ENCODE assay signal across 8 mouse cellular contexts in genomic region chr15:98633822-98634470, GRCm38 (mm10). TPM values are rescaled to one million over a fixed set of nuclear protein-coding genes. Genes with fewer than 3 reads are reported as not detected.
DNase-seq lines count a peak whose midpoint lies in the region; ATAC-seq and TF ChIP-seq lines count a peak whose summit lies in the region.

No protein-coding gene starts in this region.

- no peak for TF ChIP-seq RAD21 in MEL (IDR thresholded peaks at IDR 0.05; ENCODE audit: low read depth, low read length)

- peak overlapping the region; percentile 95 for H3K4me2 ChIP-seq in kidney, embryonic 14.5 days (replicated peaks; ENCODE audit: low read depth, low read length)
- peak overlapping the region; percentile 87 for H3K4me2 ChIP-seq in forebrain, embryonic 14.5 days (ENCODE audit: low read length)

- peaks cover 7% of the 10 kb centered on the region; the same call in 1 of the 2 replicates for H3K27me3 ChIP-seq in kidney, embryonic 14.5 days (ENCODE audit: control insufficient read depth, insufficient read depth, low read length)
- peaks cover 2 to 4% of the 10 kb centered on the region in 2 experiments; a peak in 3 of 4 replicates for H3K27me3 ChIP-seq in MEL (ENCODE audit: control insufficient read depth in 1 of 2, insufficient read depth in 2 of 2, low read length in 2 of 2)
- H3K27me3 ChIP-seq in forebrain, embryonic 14.5 days (replicated peaks; ENCODE audit: control insufficient read depth, insufficient read depth, low read length) = peaks cover 14% of the 10 kb centered on the region; the same call in 1 of the 2 replicates

- peak overlapping the region; percentile 92 for H3K4me3 ChIP-seq in kidney, embryonic 14.5 days (ENCODE audit: low read length)
- H3K4me3 ChIP-seq in MEL (ENCODE audit: control insufficient read depth in 1 of 2, insufficient read depth in 1 of 2, low read depth in 2 of 2, low read length in 2 of 2) (peak overlapping the region; percentile 58 to 90), macrophage (ENCODE audit: inconsistent target) (peak overlapping the region; percentile 14; the same call in 1 of the 2 replicates)
- H3K4me3 ChIP-seq in forebrain, embryonic 14.5 days (ENCODE audit: low read depth, low read length) = peak overlapping the region; percentile 81

- no peak for TF ChIP-seq CTCF in MEL (IDR thresholded peaks at IDR 0.05 in 2 of 3, conservative IDR thresholded peaks at IDR 0.05 in 1 of 3; ENCODE audit: control insufficient read depth in 1 of 3, insufficient read depth in 1 of 3, low read depth in 2 of 3, low read length in 3 of 3, poor library complexity in 1 of 3, severe bottlenecking in 1 of 3)

- DNase-seq in kidney, adult 11 months = no peak
- no peak for DNase-seq in MEL (ENCODE audit: low read depth, low spot score)
- DNase-seq in forebrain, embryonic 14.5 days (ENCODE audit: low spot score) = peak; percentile 52
- DNase-seq in spleen, postnatal 36 days (ENCODE audit: low spot score in 2 of 2) = no peak
- DNase-seq in c-Kit-positive CD71-positive TER-119-positive erythroid progenitor cells, embryonic 14.5 days (ENCODE audit: low spot score) = no peak
- no peak for DNase-seq in urinary bladder, postnatal 10 days (ENCODE audit: low spot score)

- H3K9me3 ChIP-seq in kidney, embryonic 14.5 days (ENCODE audit: control insufficient read depth, low read length) = no peaks in the 10 kb centered on the region
- no peaks in the 10 kb centered on the region for H3K9me3 ChIP-seq in MEL (replicated peaks; ENCODE audit: insufficient read depth, low read length)
- H3K9me3 ChIP-seq in forebrain, embryonic 14.5 days (replicated peaks; ENCODE audit: control insufficient read depth, low read length) = no peaks in the 10 kb centered on the region

- no peaks in the 10 kb centered on the region; the same call in 1 of the 2 replicates for H3K79me2 ChIP-seq in MEL (ENCODE audit: control insufficient read depth, insufficient read depth, low read length, poor library complexity)
- no peaks in the 10 kb centered on the region for H3K79me2 ChIP-seq in macrophage (ENCODE audit: inconsistent target)

- no peak for ATAC-seq in kidney, embryonic 14.5 days (ENCODE audit: low FRiP score, low TSS enrichment)
- ATAC-seq in forebrain, embryonic 14.5 days = no peak; the same call in 1 of the 2 replicates

- peak overlapping the region; percentile 76 for H3K27ac ChIP-seq in kidney, embryonic 14.5 days (ENCODE audit: low read depth, low read length)
- H3K27ac ChIP-seq in MEL (ENCODE audit: control insufficient read depth, low read depth, low read length) (no peak overlapping the region), macrophage (no peak overlapping the region)
- H3K27ac ChIP-seq in forebrain, embryonic 14.5 days (ENCODE audit: low read depth, low read length) = peak overlapping the region; percentile 98

- WGBS in kidney, embryonic 14.5 days = under 1% methylated on average over 24 of the region's 25 CpGs
- WGBS in forebrain, embryonic 14.5 days = 2% methylated on average over 23 of the region's 25 CpGs
- WGBS in macrophage (ENCODE audit: missing documents) = 6% methylated on average over 25 of the region's 25 CpGs

- H3K9ac ChIP-seq in kidney, embryonic 14.5 days (ENCODE audit: low read depth, low read length) = peak overlapping the region; percentile 84
- peak overlapping the region; percentile 68 for H3K9ac ChIP-seq in MEL (ENCODE audit: control insufficient read depth, low read depth, low read length, poor library complexity, severe bottlenecking)
- peak overlapping the region; percentile 95 for H3K9ac ChIP-seq in forebrain, embryonic 14.5 days (ENCODE audit: low read length)

- H3K36me3 ChIP-seq in kidney, embryonic 14.5 days (ENCODE audit: control insufficient read depth, insufficient read depth, low read length) = no peaks in the 10 kb centered on the region
- peaks cover 0 to 11% of the 10 kb centered on the region in 2 experiments; a peak in 2 of 4 replicates for H3K36me3 ChIP-seq in MEL (ENCODE audit: control insufficient read depth in 1 of 2, insufficient read depth in 2 of 2, low read length in 2 of 2)
- 0 out of 2 replicates have a peak, but pooled peaks cover 5% of the 10 kb centered on the region for H3K36me3 ChIP-seq in forebrain, embryonic 14.5 days (ENCODE audit: control insufficient read depth, insufficient read depth, low read length)
- H3K36me3 ChIP-seq in macrophage (ENCODE audit: inconsistent target) = no peaks in the 10 kb centered on the region

- TF ChIP-seq EP300 in MEL (IDR thresholded peaks at IDR 0.05; ENCODE audit: low read depth in 1 of 2, low read length in 2 of 2) = no peak

- H3K4me1 ChIP-seq in kidney, embryonic 14.5 days (ENCODE audit: control insufficient read depth, insufficient read depth, low read length) = peaks cover 43% of the 10 kb centered on the region
- H3K4me1 ChIP-seq in MEL (ENCODE audit: control insufficient read depth in 1 of 2, insufficient read depth in 2 of 2, low read length in 2 of 2) = peaks cover 0 to 17% of the 10 kb centered on the region in 2 experiments; a peak in 3 of 4 replicates
- H3K4me1 ChIP-seq in forebrain, embryonic 14.5 days (ENCODE audit: control insufficient read depth, insufficient read depth, low read length) = peaks cover 33% of the 10 kb centered on the region

- TF ChIP-seq POLR2A in MEL (IDR thresholded peaks at IDR 0.05; ENCODE audit: control insufficient read depth in 1 of 2, insufficient read depth in 1 of 2, low read depth in 1 of 2, low read length in 2 of 2, poor library complexity in 1 of 2) = no peak

TF ChIP-seq in MEL, 35 proteins besides CTCF, POLR2A, EP300 and RAD21 (continues in another document):
- TF ChIP-seq MEF2A (IDR thresholded peaks at IDR 0.05; ENCODE audit: extremely low read depth, insufficient replicate concordance, low read depth, low read length, poor library complexity, severe bottlenecking) (no peak), UBTF (IDR thresholded peaks at IDR 0.05; ENCODE audit: borderline replicate concordance, insufficient read depth, low read depth, low read length) (no peak), NELFE (IDR thresholded peaks at IDR 0.05; ENCODE audit: low read depth, low read length) (no peak), SIN3A (IDR thresholded peaks at IDR 0.05; ENCODE audit: low read length) (no peak), TCF12 (IDR thresholded peaks at IDR 0.05; ENCODE audit: low read depth, low read length) (no peak), TAL1 (IDR thresholded peaks at IDR 0.05; ENCODE audit: low read length) (no peak), USF1 (IDR thresholded peaks at IDR 0.05; ENCODE audit: low read depth, low read length) (no peak)

RNA-seq across cellular contexts. Expression of gene Cacnb3, which starts 3.3 kb away (rescaled TPM):
- polyA plus RNA-seq in kidney, embryonic 14.5 days (2014; fragmentation: Nextera tagmentation; extraction: Ambion mirVana) = 21.5 and 26.5 TPM in 2 replicates
- 1.4 TPM in 2 replicates for total RNA-seq in MEL (2012; rRNA removed)
- polyA plus RNA-seq in MEL (2012; ENCODE audit: insufficient read depth in 1 of 2, insufficient read length in 2 of 2, low read depth in 1 of 2, low replicate concordance in 2 of 2, missing spikeins in 1 of 2) (1 to 10 TPM in 1 of 2 experiments, not detected in 1; 8.5 TPM), macrophage (2018) (0.46 to 1.0 TPM (median 0.79 TPM) in 3 replicates)
- 75.9 and 95.4 TPM in 2 replicates for polyA plus RNA-seq in forebrain, embryonic 14.5 days (2014; fragmentation: Nextera tagmentation; extraction: Ambion mirVana)
- total RNA-seq in macrophage (2018; cell fraction: chromatin; rRNA removed) = 10 to 100 TPM in 9 of 26 experiments, 1 to 10 TPM in 14, under 1 TPM in 3; 0.46 to 97.8 (median 2.3) TPM
- 1 to 10 TPM in 19 of 26 experiments, under 1 TPM in 7; 0.64 to 6.8 (median 1.4) TPM for total RNA-seq in macrophage (2018; cell fraction: cytosol; rRNA removed)
- total RNA-seq in macrophage (2018; cell fraction: nucleus; rRNA removed) = 10 to 100 TPM in 12 of 26 experiments, 1 to 10 TPM in 14; 2.7 to 52.0 (median 9.4) TPM

RNA-seq across cellular contexts. Expression of gene Adcy6, which starts 24.1 kb away (rescaled TPM):
- 26.2 and 31.5 TPM in 2 replicates for polyA plus RNA-seq in kidney, embryonic 14.5 days (2014; fragmentation: Nextera tagmentation; extraction: Ambion mirVana)
- total RNA-seq in MEL (2012; rRNA removed) = 58.9 and 76.0 TPM in 2 replicates
- polyA plus RNA-seq in MEL (2012; ENCODE audit: insufficient read depth in 1 of 2, insufficient read length in 2 of 2, low read depth in 1 of 2, low replicate concordance in 2 of 2, missing spikeins in 1 of 2) = 10 to 100 TPM in 1 of 2 experiments, not detected in 1; 77.3 TPM
- polyA plus RNA-seq in forebrain, embryonic 14.5 days (2014; fragmentation: Nextera tagmentation; extraction: Ambion mirVana) = 6.4 and 10.4 TPM in 2 replicates
- total RNA-seq in macrophage (2018; cell fraction: chromatin; rRNA removed) = 1 to 10 TPM in 13 of 26 experiments, under 1 TPM in 13; 0.23 to 9.6 (median 1.00) TPM
- under 1 TPM; 0.07 to 0.91 (median 0.32) TPM for total RNA-seq in macrophage (2018; cell fraction: cytosol; rRNA removed)
- 1 to 10 TPM; 1.1 to 6.8 (median 2.2) TPM for total RNA-seq in macrophage (2018; cell fraction: nucleus; rRNA removed)
- 0.09 to 0.34 TPM (median 0.25 TPM) in 3 replicates for polyA plus RNA-seq in macrophage (2018)

RNA-seq across cellular contexts. Expression of gene Ddx23, which starts 28.7 kb away (rescaled TPM):
- 27.3 and 32.2 TPM in 2 replicates for polyA plus RNA-seq in kidney, embryonic 14.5 days (2014; fragmentation: Nextera tagmentation; extraction: Ambion mirVana)
- total RNA-seq in MEL (2012; rRNA removed) = 193 and 213 TPM in 2 replicates
- 100 to 1,000 TPM; 194 to 252 TPM for polyA plus RNA-seq in MEL (2012; ENCODE audit: insufficient read depth in 1 of 2, insufficient read length in 2 of 2, low read depth in 1 of 2, low replicate concordance in 2 of 2, missing spikeins in 1 of 2)
- 18.2 and 24.3 TPM in 2 replicates for polyA plus RNA-seq in forebrain, embryonic 14.5 days (2014; fragmentation: Nextera tagmentation; extraction: Ambion mirVana)
- total RNA-seq in macrophage (2018; cell fraction: chromatin; rRNA removed) = 100 to 1,000 TPM in 24 of 26 experiments, 10 to 100 TPM in 2; 88.4 to 241 (median 155) TPM
- total RNA-seq in macrophage (2018; cell fraction: cytosol; rRNA removed) = 10 to 100 TPM; 42.9 to 68.4 (median 55.1) TPM
- total RNA-seq in macrophage (2018; cell fraction: nucleus; rRNA removed) = 100 to 1,000 TPM in 6 of 26 experiments, 10 to 100 TPM in 20; 73.4 to 135 (median 94.0) TPM
- 53.5 to 111 TPM (median 57.4 TPM) in 3 replicates for polyA plus RNA-seq in macrophage (2018)

RNA-seq across cellular contexts. Expression of gene Rnd1, which starts 43.3 kb away (rescaled TPM):
- polyA plus RNA-seq in kidney, embryonic 14.5 days (2014; fragmentation: Nextera tagmentation; extraction: Ambion mirVana) = 0.28 and 0.31 TPM in 2 replicates
- total RNA-seq in MEL (2012; rRNA removed) = 5.8 and 6.0 TPM in 2 replicates
- polyA plus RNA-seq in MEL (2012; ENCODE audit: insufficient read depth in 1 of 2, insufficient read length in 2 of 2, low read depth in 1 of 2, low replicate concordance in 2 of 2, missing spikeins in 1 of 2) (1 to 10 TPM in 1 of 2 experiments, not detected in 1; 5.5 TPM), macrophage (2018) (0.27 to 0.47 TPM (median 0.40 TPM) in 3 replicates)
- polyA plus RNA-seq in forebrain, embryonic 14.5 days (2014; fragmentation: Nextera tagmentation; extraction: Ambion mirVana) = 6.3 and 6.8 TPM in 2 replicates
- total RNA-seq in macrophage (2018; cell fraction: chromatin; rRNA removed) = 100 to 1,000 TPM in 3 of 26 experiments, 10 to 100 TPM in 5, 1 to 10 TPM in 13, under 1 TPM in 3, not detected in 2; 0.31 to 219 (median 3.1) TPM
- total RNA-seq in macrophage (2018; cell fraction: cytosol; rRNA removed) = 100 to 1,000 TPM in 1 of 26 experiments, 10 to 100 TPM in 2, 1 to 10 TPM in 13, under 1 TPM in 10; 0.23 to 168 (median 1.3) TPM
- 100 to 1,000 TPM in 2 of 26 experiments, 10 to 100 TPM in 3, 1 to 10 TPM in 13, under 1 TPM in 7, not detected in 1; 0.42 to 181 (median 3.0) TPM for total RNA-seq in macrophage (2018; cell fraction: nucleus; rRNA removed)

Comparison
In these comparisons a context has a peak if more than half of its experiments do, and no peak if none do; other contexts are left out.
1. H3K27ac ChIP-seq: peak in kidney, embryonic 14.5 days (single experiment) and forebrain, embryonic 14.5 days (single experiment); none in MEL (single experiment) and macrophage (single experiment).
2. H3K4me3 ChIP-seq: peak in every context shown above with its lines; median percentile 92 in kidney, embryonic 14.5 days; 81 in forebrain, embryonic 14.5 days; 74 in MEL; 14 in macrophage.
3. Peak in every context shown above with its lines, with median percentiles within 50 percentile points of each other: H3K9ac ChIP-seq.